Mouse (Mus musculus): ENCODE results near the gene Olfr524.

Olfr524 gene

DNA sequence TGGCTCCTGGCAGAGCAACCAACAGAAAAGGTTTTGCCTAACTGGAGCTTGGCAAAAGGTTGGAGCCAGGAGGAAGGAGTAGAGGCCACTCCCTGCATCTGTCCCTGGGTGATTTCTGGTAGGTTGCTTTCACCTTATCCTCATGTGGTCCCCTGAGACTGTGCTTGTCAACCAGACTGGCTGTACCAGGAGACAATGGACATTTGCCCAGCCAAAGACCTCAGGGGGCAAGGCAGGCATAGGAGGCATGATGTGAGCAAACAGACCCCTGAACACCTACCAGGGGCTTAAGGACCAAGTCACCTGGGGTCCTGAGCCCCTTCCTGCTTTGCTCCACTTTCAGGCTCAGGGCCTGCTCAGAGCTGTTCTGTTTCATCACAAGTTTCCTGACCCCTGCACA is at the start of gene Olfr524:
Gene Olfr524 (minus strand): TSS at position 101 of the 400 bp plus-strand sequence.
- no peak for DNase-seq

DNA sequence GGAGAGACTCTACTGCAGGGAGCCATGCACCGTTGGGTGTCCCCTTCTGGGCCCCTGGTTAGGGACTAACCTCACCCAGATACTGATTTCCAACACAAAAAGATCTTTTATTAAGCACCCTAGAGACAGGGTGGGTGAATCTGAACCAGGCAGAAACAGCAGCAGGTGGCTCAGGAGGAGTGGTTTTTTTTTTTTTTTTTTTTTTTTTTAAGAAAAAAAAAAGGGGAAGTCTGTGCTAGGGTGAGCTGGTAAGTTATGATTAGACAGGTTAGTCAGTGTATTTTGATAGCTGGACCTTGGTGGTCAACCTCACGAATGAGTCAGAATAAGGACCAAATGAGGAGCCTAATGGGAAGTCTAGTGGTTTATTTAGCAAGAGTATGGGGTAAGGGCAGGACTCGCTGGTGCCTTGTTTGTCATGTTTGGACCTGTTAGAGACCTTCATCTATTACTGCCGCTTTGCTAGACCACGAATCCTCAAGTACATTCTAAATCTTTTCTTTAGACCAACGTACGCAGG is 48.1 kb upstream of the Olfr524 start:
- DNase-seq: no peak

DNA sequence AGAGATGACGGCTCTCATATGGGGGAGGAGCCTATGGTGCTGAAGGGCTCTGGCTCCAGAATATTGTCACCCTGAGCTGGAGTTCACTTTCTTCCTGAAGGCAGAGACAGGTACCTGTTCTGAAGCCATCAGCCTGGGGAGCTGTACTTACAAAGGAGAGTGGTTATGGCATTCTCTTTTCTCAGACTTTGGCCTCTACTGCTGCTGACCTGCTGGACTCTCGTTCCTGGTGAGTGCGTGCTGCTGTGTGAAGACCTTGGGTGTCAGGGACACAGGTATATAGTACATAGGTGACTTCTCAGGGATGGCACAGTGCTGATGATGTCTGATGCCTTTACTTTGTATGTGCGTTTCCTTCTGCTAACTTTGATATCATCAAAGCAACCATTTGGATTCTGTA is 41.5 kb upstream of the Olfr524 start, which contains the start of gene 5830411N06Rik:
Gene 5830411N06Rik (plus strand): TSS at position 69 of the 400 bp plus-strand sequence.
- peak; percentile 13 for DNase-seq

DNA sequence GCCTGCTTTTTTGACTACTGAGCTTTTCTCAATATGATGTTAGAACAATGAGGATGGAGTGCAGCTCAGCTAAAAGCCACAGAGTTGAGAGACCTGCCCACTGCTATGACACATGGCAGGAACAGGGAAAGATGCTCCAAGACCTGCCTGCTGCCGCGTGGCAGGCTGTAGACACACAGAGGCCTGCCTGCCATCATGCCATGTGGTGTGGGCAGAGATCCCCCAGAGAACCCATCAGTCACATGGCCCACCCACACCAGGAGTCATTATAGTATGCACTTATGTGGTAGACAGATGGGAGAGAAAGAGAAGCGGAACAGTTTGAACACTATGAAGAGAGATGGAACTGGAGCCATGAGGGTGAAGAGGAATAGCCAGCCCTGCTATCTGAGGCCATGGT is 27.9 kb upstream of the Olfr524 start:
- DNase-seq: no peak

DNA sequence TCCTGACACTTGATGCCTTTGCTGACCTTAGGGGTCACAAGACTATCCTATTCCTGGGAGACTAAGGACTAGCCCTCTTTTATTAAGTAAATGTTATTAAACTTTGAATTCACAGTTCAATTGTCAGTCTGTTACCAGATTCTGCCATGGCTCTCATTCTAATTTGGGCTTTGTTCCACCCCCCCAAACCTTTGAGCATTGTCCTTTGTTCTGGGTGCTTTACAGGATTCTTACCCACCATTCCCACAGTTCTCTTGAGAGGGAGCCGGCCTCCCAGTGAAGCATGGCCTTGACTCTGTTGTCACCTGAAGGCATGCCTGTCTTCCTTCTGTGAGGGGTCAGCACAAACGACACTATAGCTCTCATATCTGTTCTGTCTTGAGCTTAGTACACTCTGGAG is 25.3 kb upstream of the Olfr524 start:
- no peak for DNase-seq

DNA sequence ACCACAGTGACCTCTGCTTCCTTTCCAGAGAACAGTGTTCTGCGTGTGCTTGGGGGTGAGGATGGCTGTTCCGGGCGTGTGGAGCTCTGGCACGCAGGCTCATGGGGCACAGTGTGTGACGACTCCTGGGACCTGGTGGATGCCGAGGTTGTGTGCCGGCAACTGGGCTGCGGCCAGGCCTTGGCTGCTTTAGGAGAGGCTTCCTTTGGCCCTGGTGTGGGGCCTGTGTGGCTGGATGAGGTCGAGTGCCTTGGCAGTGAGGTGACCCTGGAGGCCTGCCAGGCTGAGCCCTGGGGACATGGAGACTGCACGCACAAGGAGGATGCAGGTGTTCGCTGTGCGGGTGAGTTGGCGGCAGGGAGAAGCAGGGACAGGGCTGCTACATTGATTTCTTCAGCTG is 22.7 kb upstream of the Olfr524 start:
- peak; percentile 82 for DNase-seq

DNA sequence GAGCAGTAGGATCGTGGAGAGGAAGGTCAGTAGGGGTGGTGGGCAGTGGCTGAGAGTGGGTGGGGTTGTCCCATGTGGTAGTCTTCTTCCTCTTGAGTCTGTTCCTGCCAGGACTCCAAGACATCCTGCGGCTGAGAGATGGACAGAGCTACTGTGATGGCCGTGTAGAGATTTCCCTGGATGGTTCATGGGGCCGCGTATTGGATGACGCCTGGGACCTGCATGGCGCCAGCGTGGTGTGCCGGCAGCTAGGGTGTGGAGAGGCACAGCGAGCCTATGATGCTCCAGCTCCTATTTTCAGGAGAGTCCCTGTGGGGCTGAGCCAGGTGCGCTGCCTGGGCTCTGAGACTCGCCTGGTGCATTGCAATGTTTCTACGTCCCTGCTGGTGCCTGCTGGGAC is 18.4 kb upstream of the Olfr524 start:
- DNase-seq: no peak

DNA sequence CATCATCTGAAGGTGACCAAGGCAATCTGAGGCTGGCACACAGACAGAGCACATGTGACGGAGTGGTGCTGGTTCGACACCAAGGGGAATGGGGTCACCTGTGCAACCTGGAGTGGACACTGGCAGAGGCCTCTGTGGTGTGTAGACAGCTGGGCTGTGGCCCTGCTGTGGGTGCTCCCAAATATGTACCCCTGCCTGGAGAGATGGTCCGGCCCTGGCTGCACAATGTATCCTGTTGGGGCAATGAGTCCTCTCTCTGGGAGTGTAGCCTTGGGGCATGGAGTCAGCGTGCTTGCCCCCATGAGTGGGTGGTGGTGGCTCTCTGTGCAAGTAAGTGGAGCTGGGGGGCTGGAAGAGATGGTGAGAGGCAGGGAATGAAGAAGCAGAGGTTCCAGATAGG is 14.6 kb upstream of the Olfr524 start:
- no peak for DNase-seq

DNA sequence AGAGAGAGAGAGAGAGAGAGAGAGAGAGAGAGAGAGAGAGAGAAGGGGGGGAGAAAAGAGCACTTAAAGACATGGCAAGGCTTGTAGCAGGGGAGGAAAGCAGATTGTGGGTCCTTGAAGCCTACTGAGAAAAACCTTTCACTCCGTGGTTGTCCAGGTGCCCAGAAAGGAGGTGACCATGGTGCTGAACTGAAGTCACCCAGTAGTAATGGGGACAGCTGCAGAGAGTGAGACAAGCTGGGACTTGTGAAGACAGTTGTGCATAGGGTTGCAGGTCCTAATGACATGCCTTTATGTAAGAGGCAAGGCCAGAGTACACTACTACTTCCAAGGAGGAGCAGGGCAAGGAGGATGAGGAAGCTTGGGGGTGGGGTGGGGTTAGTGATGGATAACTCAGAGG is 13.5 kb upstream of the Olfr524 start:
- no peak for DNase-seq

DNA sequence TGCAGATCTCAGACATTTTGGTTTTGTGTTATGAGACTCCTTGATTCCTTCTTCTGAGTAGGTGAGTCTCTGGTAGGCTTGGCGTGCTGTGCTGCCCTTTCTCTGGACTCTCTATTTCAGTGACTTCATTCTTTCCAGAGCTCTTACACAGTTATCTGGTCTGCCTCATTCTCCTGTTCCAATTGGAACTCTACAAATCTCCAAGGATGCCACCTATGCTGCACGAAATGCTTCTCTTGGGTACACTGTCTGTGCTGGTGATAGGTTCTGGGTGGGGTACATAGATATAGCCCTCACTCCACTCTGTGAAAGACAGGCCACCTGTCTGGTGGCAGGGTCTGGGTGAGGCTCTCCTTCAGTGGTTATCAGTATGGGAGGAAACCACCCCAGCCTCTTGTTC is 12.2 kb upstream of the Olfr524 start, which contains the start of gene Cd163l1:
Gene Cd163l1 (plus strand): TSS at position 301 of the 400 bp plus-strand sequence.
- no peak for DNase-seq

DNA sequence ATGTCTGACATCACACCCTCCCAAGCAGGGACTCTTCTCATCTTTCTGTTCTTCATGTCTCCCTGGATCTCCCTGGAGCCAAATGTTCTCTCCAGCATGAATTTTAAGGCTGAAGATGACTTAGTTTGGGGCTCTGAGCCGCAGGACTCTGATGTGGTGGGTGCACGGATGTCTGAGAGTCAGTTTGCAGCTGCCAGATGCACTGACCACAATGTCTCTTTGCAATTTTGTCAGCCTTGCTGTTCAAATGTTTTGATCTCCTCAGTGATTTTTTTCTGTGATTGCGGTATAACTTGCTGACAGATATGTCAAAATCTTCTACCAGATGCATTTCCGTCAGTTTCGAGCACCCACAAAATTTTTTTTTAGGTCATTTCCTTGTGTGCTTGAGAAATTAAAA is 8.1 kb upstream of the Olfr524 start:
- DNase-seq: no peak

DNA sequence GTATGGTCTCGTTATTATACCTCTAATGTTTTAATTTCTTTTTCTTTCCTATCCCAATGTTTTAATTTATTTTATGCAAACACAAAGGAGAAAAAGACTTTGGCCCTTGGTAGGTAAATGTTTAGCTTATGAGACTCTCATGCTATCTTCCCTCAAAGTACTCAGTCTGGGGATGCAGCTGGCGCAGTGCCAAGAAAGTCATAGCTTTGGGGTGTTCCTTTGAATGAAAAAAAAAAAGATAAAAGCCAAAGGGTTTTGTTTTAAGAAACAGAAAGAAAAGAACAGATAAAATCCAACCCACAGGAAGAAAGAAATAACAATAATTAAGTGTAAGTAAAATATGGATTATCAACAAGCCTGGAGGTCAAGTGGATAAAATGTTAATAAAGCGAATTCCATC is 2.9 kb upstream of the Olfr524 start:
- DNase-seq: no peak

DNA sequence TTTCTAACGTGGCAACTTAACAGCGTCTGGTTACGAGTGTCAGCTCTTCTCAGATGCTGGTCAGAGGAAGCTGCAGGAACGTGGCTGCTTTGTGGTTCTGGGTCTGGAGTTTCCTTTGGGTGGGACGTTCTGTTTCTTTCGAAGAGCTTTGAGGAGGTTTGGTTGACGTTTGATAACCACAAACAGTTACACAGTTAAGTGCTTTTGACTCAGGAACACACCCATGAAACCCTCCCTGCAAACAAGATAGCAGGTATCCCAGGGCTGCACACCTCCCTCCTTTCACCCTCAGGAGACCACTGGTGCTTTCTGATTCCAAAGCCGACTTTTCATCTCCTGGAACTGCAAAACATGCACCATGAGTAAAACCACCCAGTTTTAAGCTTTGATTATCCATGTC is 2.4 kb upstream of the Olfr524 start:
- DNase-seq: no peak

DNA sequence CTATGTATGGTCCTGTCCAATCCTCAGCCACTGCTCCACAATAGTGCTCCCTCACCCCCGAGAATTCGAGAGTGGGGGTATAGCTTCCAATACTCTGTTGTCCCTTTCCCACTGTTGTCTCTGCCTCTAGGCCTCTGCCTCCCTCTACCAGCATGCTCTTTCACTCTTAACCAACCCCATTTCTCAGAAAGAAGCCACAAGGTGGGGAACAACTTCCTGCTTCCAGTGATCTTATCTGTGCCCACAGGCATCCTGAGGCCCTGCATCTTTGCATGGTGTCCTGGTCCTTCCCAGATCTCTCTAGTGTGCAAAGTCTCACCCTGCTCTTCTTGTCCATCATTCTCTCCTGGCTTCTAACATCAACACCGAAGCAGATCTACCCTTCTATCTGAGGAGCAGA is 1.1 kb upstream of the Olfr524 start:
- no peak for DNase-seq

DNA sequence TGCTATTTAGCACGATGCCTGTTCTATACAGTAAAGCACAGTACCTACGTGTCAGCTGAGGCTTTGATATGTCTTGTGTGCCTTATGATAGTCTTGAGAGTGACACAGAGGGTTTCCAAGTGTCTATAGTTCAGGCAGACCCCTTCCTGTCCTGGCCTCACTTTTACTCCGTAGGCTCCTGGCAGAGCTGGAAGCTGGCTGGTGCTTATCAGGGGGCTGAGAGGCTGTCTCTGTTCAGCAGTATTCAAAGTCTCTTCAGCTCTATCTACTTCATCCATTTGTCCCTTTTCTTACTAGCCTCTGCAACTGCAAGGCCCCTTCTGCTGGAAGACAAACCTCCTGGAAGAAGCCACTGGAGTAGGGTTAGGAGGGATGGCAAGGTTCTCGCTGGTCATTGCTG is 4.7 kb downstream of the Olfr524 start:
- DNase-seq: no peak

DNA sequence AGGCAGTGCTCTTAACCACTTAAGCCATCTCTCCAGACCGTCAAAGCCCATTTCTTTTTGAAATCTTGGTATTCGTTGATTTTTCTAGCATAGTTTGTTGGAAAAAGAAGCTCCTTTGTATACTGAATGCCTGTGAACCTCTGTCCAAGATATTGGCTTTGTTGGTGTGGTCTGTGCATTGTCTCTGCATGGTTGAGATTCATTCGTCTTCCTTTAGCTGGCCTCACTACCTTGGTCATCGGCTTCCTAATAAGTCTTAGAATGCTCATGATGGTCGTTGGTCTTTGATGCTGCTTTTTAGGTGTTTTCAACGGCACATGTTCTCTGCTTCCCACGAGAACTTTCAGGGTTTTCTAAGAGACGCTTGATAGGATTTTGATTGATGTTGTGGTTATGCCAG is 9.8 kb downstream of the Olfr524 start:
- DNase-seq: no peak

DNA sequence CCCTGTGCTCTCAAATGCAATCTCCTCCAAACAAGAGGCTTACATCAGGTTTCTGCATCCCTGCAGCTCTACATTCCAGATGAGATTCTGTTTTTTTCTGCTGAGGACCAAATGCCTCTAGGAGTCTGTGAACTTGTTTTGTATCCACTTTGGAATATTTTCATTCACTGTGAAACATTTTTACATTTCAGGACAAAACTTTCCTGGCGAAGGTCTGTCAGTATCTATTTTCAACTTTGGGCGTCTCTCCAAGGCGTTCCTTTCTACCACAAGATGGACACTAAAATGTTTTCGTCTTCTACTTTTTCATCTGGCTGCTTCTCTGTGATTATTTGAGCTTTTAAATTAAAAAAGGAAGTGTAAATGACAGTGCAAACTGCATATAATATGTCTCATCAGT is 11.7 kb downstream of the Olfr524 start:
- no peak for DNase-seq

DNA sequence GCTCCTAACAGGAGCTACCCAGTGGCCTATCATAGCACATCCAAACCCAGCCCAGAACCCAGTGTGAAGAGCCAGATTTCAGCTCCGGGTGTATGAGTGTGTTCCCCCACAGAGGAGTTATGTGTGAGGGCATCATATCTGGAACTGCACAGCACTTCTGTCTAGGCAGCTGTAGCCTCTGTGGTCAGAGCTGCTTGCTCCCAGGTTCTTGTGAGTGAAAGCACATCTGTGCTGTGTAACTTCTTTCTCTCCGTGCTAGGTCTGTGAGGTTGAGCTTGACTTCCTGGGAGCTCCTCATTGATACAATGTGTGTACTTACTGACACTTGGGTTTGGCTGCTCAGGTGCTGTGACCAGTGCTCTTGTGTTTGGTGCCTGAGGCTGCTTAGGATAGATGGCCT is 12.9 kb downstream of the Olfr524 start:
- DNase-seq: no peak

DNA sequence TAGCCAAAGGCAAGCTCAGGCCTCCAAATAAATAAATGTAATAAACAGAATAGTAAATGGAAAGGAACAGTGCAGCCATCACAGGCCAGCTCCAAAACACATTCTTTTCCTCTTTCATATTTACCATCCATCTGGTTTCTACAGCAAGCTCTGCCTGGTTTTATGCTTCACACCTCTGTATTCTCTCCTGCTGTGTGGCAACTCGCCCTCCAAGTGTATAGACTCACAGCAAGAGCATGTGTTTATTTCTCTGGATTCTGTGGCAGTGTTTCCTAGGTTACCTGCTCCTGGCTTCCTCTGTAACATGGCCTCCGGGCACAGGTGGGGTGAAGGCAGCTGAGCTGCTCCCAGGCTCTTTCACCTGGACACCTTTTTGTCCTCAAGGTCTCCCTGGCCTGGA is 13.3 kb downstream of the Olfr524 start:
- DNase-seq: no peak

DNA sequence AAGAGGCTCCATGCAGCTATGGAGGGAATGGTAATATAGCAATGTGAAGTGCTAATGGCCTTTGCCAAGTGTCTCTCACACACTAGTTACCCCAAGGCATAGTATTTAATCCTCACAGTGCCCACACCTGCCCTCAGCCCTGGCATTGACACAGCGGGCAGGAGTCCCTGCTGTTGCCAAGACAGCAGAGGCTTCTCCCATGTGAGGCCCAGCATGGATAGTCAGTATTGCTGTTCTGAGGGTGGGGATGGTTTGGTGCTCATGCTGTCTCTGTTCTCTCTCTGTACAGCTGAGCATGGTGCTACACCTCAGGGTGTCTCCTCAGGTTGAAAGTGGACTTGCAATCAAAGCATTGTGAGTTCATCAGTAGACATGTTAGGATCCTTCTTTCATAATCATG is 15.3 kb downstream of the Olfr524 start:
- DNase-seq: no peak

DNA sequence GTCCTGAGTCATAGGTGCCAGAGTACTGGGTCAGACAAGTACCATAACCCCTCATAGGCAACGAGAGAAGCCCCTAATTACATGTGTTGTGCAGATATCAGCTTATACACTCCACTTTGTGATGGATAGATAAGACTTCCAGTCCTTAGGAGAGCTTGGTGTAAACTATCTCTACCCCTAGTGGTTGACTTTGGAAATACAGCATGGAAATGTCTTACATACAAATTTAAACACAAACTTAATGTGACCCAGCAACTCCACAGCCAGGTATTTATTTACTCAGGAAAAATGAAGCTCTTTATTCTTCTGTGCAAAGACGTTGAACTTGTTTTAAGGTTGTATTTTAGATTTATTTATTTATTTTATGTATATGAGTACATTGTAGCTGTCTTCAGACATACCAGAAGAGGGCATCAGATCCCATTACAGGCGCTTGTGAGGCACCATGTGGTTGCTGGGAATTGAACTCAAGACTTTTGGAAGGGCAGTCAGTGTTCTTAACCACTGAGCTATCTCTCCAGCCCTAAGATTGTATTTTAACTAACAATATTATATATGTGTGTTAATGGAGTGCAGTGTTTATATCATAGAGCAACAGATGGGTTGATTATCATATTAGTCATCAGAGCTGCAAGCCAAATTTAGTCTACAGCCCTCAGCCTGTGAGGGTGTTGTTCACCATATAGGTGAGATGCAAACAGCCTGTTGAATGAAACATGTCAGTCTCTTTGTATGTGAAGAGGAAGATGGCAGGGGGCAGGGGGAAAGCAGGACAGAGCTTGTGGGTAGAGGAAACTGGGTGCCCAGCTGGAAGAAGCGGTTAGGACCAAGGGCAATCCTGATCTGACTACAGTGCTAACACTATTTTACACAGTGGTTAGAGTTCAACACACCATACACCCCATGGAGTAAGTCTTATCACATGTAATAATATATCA is 17.1 kb downstream of the Olfr524 start:
- DNase-seq: no peak

DNA sequence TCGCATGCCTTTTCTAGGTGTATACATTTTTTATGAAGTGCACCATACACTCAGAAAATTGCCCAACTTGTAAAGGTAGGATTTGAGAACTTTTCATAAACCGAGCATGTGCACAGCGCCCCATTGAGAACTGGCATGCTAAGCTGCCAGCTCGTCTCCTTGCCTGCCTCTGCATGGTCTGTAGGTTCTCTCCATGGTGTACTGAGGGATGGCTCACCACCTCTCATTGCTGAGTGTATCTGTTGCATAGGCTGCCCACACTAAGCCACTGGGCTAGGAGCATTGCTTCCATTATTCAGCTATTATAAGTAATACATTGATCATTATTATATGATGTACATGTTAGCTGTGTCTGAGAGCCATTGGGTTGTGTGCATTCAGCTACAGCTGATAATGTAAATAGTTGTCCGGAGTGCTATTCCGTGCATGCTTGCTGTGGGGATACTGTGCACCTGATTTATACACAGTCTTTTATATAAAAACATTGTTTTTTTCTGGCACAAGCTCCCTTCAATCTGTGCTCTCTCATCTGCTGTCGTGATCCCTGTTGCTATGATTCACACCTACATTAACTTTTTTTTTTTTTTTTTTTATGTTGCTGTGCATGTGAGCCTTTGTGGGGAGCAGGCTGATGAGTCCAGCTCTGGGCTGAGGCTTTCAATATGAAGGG is 17.9 kb downstream of the Olfr524 start:
- no peak for DNase-seq

DNA sequence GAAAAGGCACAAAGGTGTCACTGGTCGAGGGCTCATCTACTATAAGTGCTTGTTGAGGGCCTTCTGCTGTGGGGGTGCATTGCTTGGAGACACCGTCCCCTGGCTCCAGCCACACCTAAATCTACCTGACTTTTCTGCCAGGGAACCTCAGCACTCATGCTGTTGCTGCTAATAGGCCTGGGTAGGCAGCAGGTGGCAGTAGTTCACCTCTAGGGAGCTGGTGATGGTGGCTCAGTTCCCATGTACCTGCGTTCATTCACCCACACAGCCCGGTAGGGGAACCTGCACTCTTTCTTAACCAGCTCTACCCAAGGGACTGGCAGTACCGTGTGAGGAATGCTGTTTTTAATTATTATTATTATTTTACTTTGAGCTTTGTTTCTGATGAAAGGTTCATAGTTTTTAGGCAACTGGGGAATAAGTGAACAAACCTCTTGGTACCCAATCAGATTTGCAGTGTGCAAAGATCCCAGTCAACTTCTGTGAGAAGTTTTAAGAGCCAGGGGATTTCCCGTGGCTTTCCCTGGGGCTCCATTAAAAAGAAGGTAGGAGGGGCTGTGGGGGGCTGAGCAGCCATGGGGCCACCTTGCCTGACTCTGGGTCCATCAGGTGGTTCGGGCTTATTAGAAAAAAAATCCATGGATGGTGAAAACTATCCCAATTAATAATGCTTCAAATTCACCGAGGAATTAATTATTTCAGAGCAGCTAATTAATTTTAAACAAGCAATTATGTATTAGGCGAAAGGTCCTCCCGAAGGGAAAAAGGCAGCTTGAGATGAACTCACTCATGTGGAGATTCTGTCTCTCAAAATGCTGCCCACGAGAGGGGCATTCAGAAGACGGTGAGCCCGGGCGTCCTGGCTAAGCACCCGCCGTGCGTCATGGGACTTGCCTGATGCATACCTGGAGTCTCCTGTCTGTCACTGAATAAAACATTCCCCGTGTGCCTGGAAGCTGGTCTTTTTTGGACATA is 18.8 kb downstream of the Olfr524 start:
- DNase-seq: peak; percentile 59
